Mouse (Mus musculus) kidney, adult 2 months (tissue): ENCODE data around the gene Zbtb5.

Experiments
- CTCF ChIP-seq: fragments of 200-500 bp; conservative IDR thresholded peaks from 2 replicates; pipeline ENCODE4 v1.5.1; 2011; ENCODE audit warnings: low read depth, mild to moderate bottlenecking, control low read depth, low read length, moderate library complexity, mixed read lengths; ENCODE audit not compliant: insufficient read depth, insufficient read length
- POLR2A ChIP-seq: fragments of 200-500 bp; IDR thresholded peaks from one replicate; pipeline ENCODE4 v1.6.1; 2011; ENCODE audit warnings: low read depth, low read length, control low read depth

- TF ChIP-seq CTCF (no peak; the same call in 1 of the 2 replicates), POLR2A (peak; percentile 81)
Observed at GRCm38 (mm10) chr4:44981280-44981973, 30.8 kb downstream of the Zbtb5 start, which contains the start of gene Grhpr.
